Mouse (Mus musculus) adrenal gland, postnatal 25 days (tissue): Measurements from ENCODE around the gene Hnrnph3. TPM values are rescaled to one million over a fixed set of nuclear protein-coding genes. Genes with fewer than 3 reads are reported as not detected.

Source experiments
- DNase-seq: peaks from one replicate; pipeline ENCODE4 v3.0.0; 2021; ENCODE audit warnings: mixed read lengths
- total RNA-seq: library from RNA; stranded (reverse); gene quantifications from 2 replicates; pipeline ENCODE4 v1.2.3, GENCODE M21; 2021

Gene Hnrnph3
- total RNA-seq, 1 experiment from 2014 or later: 55.8 TPM

DNA sequence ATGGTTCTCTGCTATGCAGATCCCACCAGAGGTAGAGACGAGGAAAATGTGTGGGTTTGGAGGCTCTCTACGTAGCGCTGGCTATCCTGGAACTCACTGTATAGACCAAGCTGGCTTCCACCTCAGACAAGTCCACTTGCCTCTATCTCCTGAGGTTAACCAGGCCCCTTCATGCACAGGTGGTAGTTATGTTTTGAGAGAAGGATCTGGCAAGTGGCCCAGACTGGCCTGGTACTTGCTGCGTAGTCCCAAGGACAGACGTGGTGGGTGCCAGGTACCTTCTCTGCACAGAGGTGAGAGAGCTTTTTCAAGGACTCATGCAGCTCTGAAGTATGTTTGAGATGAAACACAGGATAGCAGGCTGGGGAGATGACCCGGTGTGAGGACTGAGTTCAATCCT lies 39.5 kb downstream of the Hnrnph3 start:
- DNase-seq: no peak

- DNase-seq: no peak
These were observed 39.9 kb downstream of the Hnrnph3 start for GRCm38 (mm10) chr10:62984072-62984471.

GRCm38 (mm10) chr10:62980039-62980954 lies 43.7 kb downstream of the Hnrnph3 start, which contains the start of gene Rufy2:
Gene Rufy2, plus strand, starts transcription at chr10:62980223.
- DNase-seq: peak; percentile 86

DNA sequence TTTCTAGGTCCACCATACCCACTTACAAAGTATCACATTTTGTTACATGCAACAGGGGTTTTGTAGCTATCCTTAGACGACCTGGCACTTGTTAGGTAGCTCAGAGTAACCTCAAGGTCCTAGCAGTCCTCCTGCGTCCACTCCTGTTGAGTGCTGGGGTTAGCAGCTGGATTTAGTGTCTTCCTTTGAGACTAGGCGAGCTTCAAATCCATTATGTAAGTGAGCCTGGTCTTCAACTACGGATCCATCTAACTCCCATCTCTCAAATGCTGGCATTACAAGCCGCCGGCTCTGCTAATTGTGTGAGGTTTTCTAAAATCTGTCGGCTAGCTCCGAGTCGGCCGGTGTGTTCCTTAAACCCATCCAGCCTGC lies 44.4 kb downstream of the Hnrnph3 start:
- DNase-seq: no peak

DNA sequence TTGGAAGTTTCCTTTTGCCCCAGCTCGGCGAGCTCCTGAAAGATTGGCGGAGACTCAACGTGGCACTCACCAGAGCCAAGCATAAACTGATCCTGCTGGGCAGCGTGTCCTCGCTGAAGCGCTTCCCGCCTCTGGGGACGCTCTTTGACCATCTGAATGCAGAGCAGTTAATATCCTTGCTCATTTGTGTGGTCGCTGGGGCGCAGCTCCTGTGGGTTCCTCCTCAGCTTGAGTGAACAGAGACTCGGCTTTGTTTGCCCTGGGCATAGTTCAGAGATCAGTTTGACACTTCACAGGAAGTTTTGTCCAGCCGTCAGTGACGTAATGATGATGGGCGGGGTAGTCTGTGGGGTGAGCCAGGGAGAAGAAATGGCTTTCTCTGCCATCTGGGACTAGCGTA lies 52.2 kb downstream of the Hnrnph3 start:
- no peak for DNase-seq

- DNase-seq: no peak
These were observed 57.7 kb downstream of the Hnrnph3 start for GRCm38 (mm10) chr10:62966291-62966690.

GRCm38 (mm10) chr10:62965796-62966195 lies 58.2 kb downstream of the Hnrnph3 start:
- DNase-seq: no peak

Other genes with a start within 250 kb of the Hnrnph3 start
- 65.3 and 69.8 TPM in 2 replicates for gene Ccar1, start 231.9 kb downstream of the Hnrnph3 start, total RNA-seq
- 6.6 and 7.4 TPM in 2 replicates for gene Tet1, start 115.2 kb downstream of the Hnrnph3 start, total RNA-seq
- gene Slc25a16, start 103.6 kb downstream of the Hnrnph3 start, total RNA-seq: 37.7 and 45.0 TPM in 2 replicates
- gene Dna2, start 77.2 kb downstream of the Hnrnph3 start, total RNA-seq: 2.1 and 2.2 TPM in 2 replicates
- gene Rufy2, start 44.0 kb downstream of the Hnrnph3 start, total RNA-seq: 12.1 and 17.4 TPM in 2 replicates
- 3.4 and 4.3 TPM in 2 replicates for gene Pbld2, start 98 bp upstream of the Hnrnph3 start, total RNA-seq
- 1.8 and 5.3 TPM in 2 replicates for gene Pbld1, start 35.9 kb upstream of the Hnrnph3 start, total RNA-seq
- not detected in 2 replicates for gene Atoh7, start 75.4 kb upstream of the Hnrnph3 start, total RNA-seq
- 0.33 and 0.39 TPM in 2 replicates for gene Mypn, start 179.7 kb upstream of the Hnrnph3 start, total RNA-seq
- gene Herc4, start 219.6 kb upstream of the Hnrnph3 start, total RNA-seq: 144 and 146 TPM in 2 replicates